Mouse (Mus musculus): Measurements from ENCODE around the gene Foxp4. TPM values are rescaled to one million over a fixed set of nuclear protein-coding genes. Genes with fewer than 3 reads are reported as not detected.
"Not testable (repeated sequence)": the region's sequence is repeated elsewhere in the genome, so short reads cannot be mapped to it uniquely, and the experiment has no call there.

The Foxp4 gene
- total and polyA plus RNA-seq, 2 experiments from 2014 or later, result 31.3 to 128 TPM

DNA sequence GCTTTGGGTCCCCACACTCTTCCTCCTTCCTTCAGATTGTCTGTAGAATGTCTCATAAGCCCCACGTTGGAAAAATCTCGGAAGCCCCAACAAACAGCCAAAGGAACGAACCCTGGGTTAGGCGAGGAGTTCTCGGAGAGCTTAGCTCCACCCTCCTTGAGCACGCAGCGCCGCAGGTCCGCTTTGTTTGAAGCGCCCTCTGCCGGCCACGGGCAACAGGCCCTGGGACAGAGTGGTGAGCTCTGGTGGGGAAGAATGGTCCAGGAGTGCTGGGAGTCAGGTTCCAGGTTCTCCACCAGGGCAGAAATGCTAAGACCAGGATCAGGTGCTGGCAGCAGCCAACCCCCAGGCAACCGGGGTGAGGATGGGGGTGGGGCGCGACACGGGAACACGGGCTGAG lies 59.9 kb downstream of the Foxp4 start:
- no peaks in the 10 kb centered on the region for H3K9me3 ChIP-seq (ENCODE audit: low read length)
- H3K27ac ChIP-seq, result no peak overlapping the region
- no peak overlapping the region for H3K9ac ChIP-seq (replicated peaks; ENCODE audit: low read length)
- peaks cover 15% of the 10 kb centered on the region; the same call in 1 of the 2 replicates for H3K36me3 ChIP-seq (ENCODE audit: insufficient read depth, low read length)
- no peaks in the 10 kb centered on the region for H3K27me3 ChIP-seq (ENCODE audit: insufficient read depth, low read length)
- ATAC-seq (peak; percentile 81), DNase-seq (ENCODE audit: low spot score) (peak; percentile 89)
- H3K4me2 ChIP-seq (ENCODE audit: low read depth, low read length), result peak overlapping the region; percentile 41
- H3K4me1 ChIP-seq (ENCODE audit: insufficient read depth, low read length), result no peaks in the 10 kb centered on the region
- 4% methylated on average over 16 of the region's 17 CpGs for WGBS
- no peak overlapping the region for H3K4me3 ChIP-seq (ENCODE audit: low read length)
- TF ChIP-seq CTCF (IDR thresholded peaks at IDR 0.05; ENCODE audit: low read depth), result peak; percentile 94

- H3K27me3 ChIP-seq (ENCODE audit: insufficient read depth, low read length), result no peaks in the 10 kb centered on the region
- H3K4me1 ChIP-seq (ENCODE audit: insufficient read depth, low read length), result no peaks in the 10 kb centered on the region
- no peak overlapping the region for H3K9ac ChIP-seq (replicated peaks; ENCODE audit: low read length)
- 32% methylated on average over 11 of the region's 11 CpGs for WGBS
- TF ChIP-seq CTCF (IDR thresholded peaks at IDR 0.05; ENCODE audit: low read depth), result no peak
- DNase-seq (ENCODE audit: low spot score), result no peak
- H3K4me3 ChIP-seq (ENCODE audit: low read length), result no peak overlapping the region
- no peaks in the 10 kb centered on the region for H3K9me3 ChIP-seq (ENCODE audit: low read length)
- peaks cover 6% of the 10 kb centered on the region; the same call in 1 of the 2 replicates for H3K36me3 ChIP-seq (ENCODE audit: insufficient read depth, low read length)
- H3K27ac ChIP-seq, result no peak overlapping the region
- H3K4me2 ChIP-seq (ENCODE audit: low read depth, low read length), result no peak overlapping the region
- ATAC-seq, result no peak
Observed at GRCm38 (mm10) chr17:47863437-47863836, 61.0 kb downstream of the Foxp4 start.

GRCm38 (mm10) chr17:47863023-47863422 lies 61.4 kb downstream of the Foxp4 start:
- DNase-seq (ENCODE audit: low spot score), result no peak
- WGBS, result 62% methylated on average over 4 of the region's 4 CpGs
- no peaks in the 10 kb centered on the region for H3K9me3 ChIP-seq (ENCODE audit: low read length)
- no peak for ATAC-seq
- H3K27ac ChIP-seq, result no peak overlapping the region
- no peaks in the 10 kb centered on the region for H3K4me1 ChIP-seq (ENCODE audit: insufficient read depth, low read length)
- H3K9ac ChIP-seq (replicated peaks; ENCODE audit: low read length), result no peak overlapping the region
- no peaks in the 10 kb centered on the region for H3K27me3 ChIP-seq (ENCODE audit: insufficient read depth, low read length)
- H3K36me3 ChIP-seq (ENCODE audit: insufficient read depth, low read length), result 0 out of 2 replicates have a peak, but pooled peaks cover 3% of the 10 kb centered on the region
- H3K4me3 ChIP-seq (ENCODE audit: low read length), result no peak overlapping the region
- no peak overlapping the region for H3K4me2 ChIP-seq (ENCODE audit: low read depth, low read length)
- TF ChIP-seq CTCF (IDR thresholded peaks at IDR 0.05; ENCODE audit: low read depth), result no peak

GRCm38 (mm10) chr17:47855544-47855943 lies 68.9 kb downstream of the Foxp4 start:
- DNase-seq (ENCODE audit: low spot score) (no peak), ATAC-seq (no peak)
- Histone ChIP-seq H3K27ac (no peak overlapping the region), H3K4me2 (ENCODE audit: low read depth, low read length) (no peak overlapping the region), H3K9ac (replicated peaks; ENCODE audit: low read length) (no peak overlapping the region), H3K4me3 (ENCODE audit: low read length) (no peak overlapping the region), H3K27me3 (ENCODE audit: insufficient read depth, low read length) (no peaks in the 10 kb centered on the region), H3K36me3 (ENCODE audit: insufficient read depth, low read length) (no peaks in the 10 kb centered on the region), H3K4me1 (ENCODE audit: insufficient read depth, low read length) (no peaks in the 10 kb centered on the region), H3K9me3 (ENCODE audit: low read length) (no peaks in the 10 kb centered on the region)
- TF ChIP-seq CTCF (IDR thresholded peaks at IDR 0.05; ENCODE audit: low read depth), result no peak
- WGBS, result 84% methylated on average over 4 of the region's 4 CpGs

- H3K4me2 ChIP-seq (ENCODE audit: low read depth, low read length), result no peak overlapping the region
- no peak overlapping the region for H3K27ac ChIP-seq
- H3K4me3 ChIP-seq (ENCODE audit: low read length), result no peak overlapping the region
- no peaks in the 10 kb centered on the region for H3K9me3 ChIP-seq (ENCODE audit: low read length)
- no peak overlapping the region for H3K9ac ChIP-seq (replicated peaks; ENCODE audit: low read length)
- TF ChIP-seq CTCF (IDR thresholded peaks at IDR 0.05; ENCODE audit: low read depth), result no peak
- H3K4me1 ChIP-seq (ENCODE audit: insufficient read depth, low read length), result no peaks in the 10 kb centered on the region
- no peak for DNase-seq (ENCODE audit: low spot score)
- no peaks in the 10 kb centered on the region for H3K27me3 ChIP-seq (ENCODE audit: insufficient read depth, low read length)
- ATAC-seq, result no peak
- H3K36me3 ChIP-seq (ENCODE audit: insufficient read depth, low read length), result no peaks in the 10 kb centered on the region
- WGBS, result 73% methylated on average over 8 of the region's 8 CpGs
Observed at GRCm38 (mm10) chr17:47854908-47855307, 69.5 kb downstream of the Foxp4 start.

- H3K27me3 ChIP-seq (ENCODE audit: insufficient read depth, low read length), result no peaks in the 10 kb centered on the region
- no peak for TF ChIP-seq CTCF (IDR thresholded peaks at IDR 0.05; ENCODE audit: low read depth)
- H3K4me3 ChIP-seq (ENCODE audit: low read length), result no peak overlapping the region
- ATAC-seq, result no peak
- H3K4me2 ChIP-seq (ENCODE audit: low read depth, low read length), result no peak overlapping the region
- 93% methylated on average over 4 of the region's 4 CpGs for WGBS
- H3K36me3 ChIP-seq (ENCODE audit: insufficient read depth, low read length), result no peaks in the 10 kb centered on the region
- no peaks in the 10 kb centered on the region for H3K9me3 ChIP-seq (ENCODE audit: low read length)
- no peak for DNase-seq (ENCODE audit: low spot score)
- no peak overlapping the region for H3K9ac ChIP-seq (replicated peaks; ENCODE audit: low read length)
- H3K27ac ChIP-seq, result no peak overlapping the region
- no peaks in the 10 kb centered on the region for H3K4me1 ChIP-seq (ENCODE audit: insufficient read depth, low read length)
Observed at GRCm38 (mm10) chr17:47853760-47854159, 70.7 kb downstream of the Foxp4 start.

DNA sequence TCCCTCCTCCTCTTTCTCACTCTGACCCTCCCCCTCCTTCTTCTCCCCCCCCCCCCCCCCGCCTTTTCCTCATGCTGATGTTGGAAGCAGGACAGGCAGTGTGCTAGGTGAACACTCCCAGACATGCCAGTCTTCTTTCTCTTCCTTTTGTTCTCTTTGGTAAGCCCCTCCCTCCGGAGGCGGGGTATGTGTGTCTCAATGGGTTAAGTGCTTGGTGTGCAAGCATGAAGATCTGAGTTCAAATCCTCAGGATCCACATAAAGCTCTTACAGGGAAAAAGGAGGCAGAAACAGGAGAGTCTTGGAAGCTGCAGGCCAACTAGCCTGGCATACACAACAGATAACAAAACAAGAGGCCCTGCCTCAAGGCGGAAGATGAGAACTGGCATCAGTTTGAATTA lies 71.1 kb downstream of the Foxp4 start:
- H3K27ac ChIP-seq, result no peak overlapping the region
- H3K36me3 ChIP-seq (ENCODE audit: insufficient read depth, low read length), result no peaks in the 10 kb centered on the region
- H3K4me2 ChIP-seq (ENCODE audit: low read depth, low read length), result no peak overlapping the region
- no peak overlapping the region for H3K4me3 ChIP-seq (ENCODE audit: low read length)
- no peaks in the 10 kb centered on the region for H3K4me1 ChIP-seq (ENCODE audit: insufficient read depth, low read length)
- 94% methylated on average over 3 of the region's 4 CpGs for WGBS
- H3K27me3 ChIP-seq (ENCODE audit: insufficient read depth, low read length), result no peaks in the 10 kb centered on the region
- H3K9ac ChIP-seq (replicated peaks; ENCODE audit: low read length), result no peak overlapping the region
- no peaks in the 10 kb centered on the region for H3K9me3 ChIP-seq (ENCODE audit: low read length)
- TF ChIP-seq CTCF (IDR thresholded peaks at IDR 0.05; ENCODE audit: low read depth), result no peak
- DNase-seq (ENCODE audit: low spot score) (no peak), ATAC-seq (no peak)

GRCm38 (mm10) chr17:47851798-47852360 lies 72.6 kb downstream of the Foxp4 start:
- not testable (repeated sequence) for H3K27ac ChIP-seq; H3K27me3 ChIP-seq (ENCODE audit: insufficient read depth, low read length); DNase-seq (ENCODE audit: low spot score); H3K36me3 ChIP-seq (ENCODE audit: insufficient read depth, low read length); H3K9ac ChIP-seq (replicated peaks; ENCODE audit: low read length); H3K9me3 ChIP-seq (ENCODE audit: low read length); H3K4me1 ChIP-seq (ENCODE audit: insufficient read depth, low read length)
- 12% methylated on average over 22 of the region's 22 CpGs for WGBS
- Histone ChIP-seq H3K4me2 (ENCODE audit: low read depth, low read length) (peak overlapping the region; percentile 39), H3K4me3 (ENCODE audit: low read length) (0 out of 2 replicates have a peak overlapping the region, but pooled peaks have one; percentile 3)
- peak; percentile 86 for ATAC-seq

Data from hindbrain, postnatal 0 days (tissue).